Mouse (Mus musculus): ENCODE measurements around the gene Cyp2f2.

Cyp2f2 gene

GRCm38 (mm10) chr7:27178324-27179216 is 58.9 kb downstream of the Cyp2f2 start, which contains the start of gene Rab4b:
Rab4b (minus strand) TSS chr7:27178896.
- DNase-seq (ENCODE audit: low spot score in 2 of 2), result peak; percentile 99 to 100

DNA sequence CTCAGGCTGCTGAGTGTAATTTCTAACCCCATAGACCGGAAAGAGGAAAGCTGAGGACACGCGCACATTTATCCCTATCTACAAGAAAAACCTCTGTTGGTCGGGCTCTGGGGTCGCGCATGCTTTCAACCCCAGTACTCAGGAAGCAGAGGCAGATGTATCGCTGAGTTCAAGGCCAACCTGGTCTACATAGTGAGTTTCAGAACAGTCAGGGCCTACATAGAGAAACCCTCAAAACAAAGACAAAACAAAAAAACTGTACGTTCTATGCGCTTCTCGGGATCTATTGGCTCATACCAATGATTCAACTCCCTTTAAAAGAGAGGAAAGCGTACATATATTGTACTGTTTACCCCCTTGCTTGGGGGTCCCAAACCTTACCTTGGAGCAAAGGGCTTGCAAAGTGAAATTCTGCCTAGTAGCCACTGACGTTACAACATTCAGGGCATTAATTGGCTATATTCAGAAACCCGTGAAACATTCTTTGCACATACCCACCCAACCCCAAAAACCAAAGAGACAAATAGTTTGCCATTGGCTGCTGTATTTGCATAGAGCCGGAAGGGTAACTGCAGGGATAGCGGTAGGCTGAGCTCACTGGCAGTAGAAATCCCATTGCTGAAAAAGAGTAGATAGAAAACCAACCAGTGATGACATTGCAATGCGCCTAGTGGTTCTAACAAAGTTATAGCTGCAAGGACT is 59.7 kb downstream of the Cyp2f2 start:
- no peak for DNase-seq (ENCODE audit: low spot score in 2 of 2)

DNA sequence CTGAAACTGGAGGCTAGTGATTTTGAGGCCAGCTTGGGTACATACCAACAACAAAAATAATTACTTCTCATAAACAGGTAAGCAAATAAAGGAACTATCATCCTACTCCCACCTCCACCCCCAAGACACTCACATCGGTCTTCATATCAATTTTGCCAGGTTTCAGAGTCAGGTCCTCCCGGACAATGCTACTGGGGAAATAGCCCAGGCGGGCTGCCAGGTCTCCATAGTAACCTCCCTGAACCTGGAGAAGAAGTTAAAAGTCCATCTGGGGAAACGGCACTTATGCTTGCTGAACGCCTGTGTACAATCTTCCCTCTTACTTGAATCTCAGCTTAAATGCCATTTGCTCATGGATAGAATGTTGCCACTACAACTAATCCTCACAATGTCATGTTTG is 60.3 kb downstream of the Cyp2f2 start:
- DNase-seq (ENCODE audit: low spot score in 2 of 2), result no peak

DNA sequence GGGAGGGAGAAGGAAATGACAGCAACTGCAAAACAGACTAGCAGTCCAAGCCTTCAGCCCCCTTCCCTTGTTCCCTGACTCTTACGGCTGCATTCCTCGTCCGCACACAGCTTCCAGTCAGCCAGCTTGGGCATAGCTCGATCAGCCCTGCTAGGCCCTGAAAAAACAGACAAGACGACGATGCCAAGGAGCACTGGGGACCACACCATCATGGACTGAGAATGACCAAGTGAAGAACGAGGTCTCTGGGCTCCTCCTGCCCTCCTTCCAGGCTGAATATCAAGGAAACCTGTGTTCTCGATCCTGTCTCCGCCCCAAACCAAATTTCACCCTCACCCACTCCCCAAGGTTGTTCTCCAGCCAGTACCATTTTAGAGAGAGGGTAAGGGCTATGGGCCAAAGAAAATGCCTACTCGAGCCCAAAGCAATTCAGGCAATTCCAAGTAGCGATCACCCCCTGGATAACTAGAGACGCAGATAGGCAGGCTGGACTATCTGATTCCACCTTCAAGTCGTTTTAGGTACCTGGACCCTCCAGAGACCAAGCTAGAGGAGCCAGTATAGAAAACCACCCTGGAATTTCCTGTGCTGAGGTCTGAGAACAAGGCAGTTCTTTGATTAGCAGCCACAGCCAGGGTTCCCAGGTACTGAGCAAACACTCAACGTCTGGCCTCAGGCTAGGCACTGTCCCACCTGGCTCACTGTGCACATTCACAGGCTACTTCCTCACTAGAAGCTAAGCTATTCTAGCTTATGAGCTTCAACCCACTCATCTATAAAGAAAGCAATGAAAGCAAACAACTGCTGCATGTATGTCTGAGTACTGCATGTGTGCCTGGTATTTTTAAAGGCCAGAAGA is 61.4 kb downstream of the Cyp2f2 start, which contains the start of the genes Gm21983 and Mia:
TSS of gene Gm21983 (minus strand) at position 250 of the 859 bp plus-strand sequence.
TSS of gene Mia (minus strand) at position 321 of the 859 bp plus-strand sequence.
- DNase-seq (ENCODE audit: low spot score in 2 of 2), result no peak

- no peak for DNase-seq (ENCODE audit: low spot score in 2 of 2)
Observed at GRCm38 (mm10) chr7:27182498-27182897, 62.8 kb downstream of the Cyp2f2 start.

Measured in right cerebral cortex, adult 2 months (tissue).